Mouse (Mus musculus) ES-E14 (cell line): ENCODE data around the gene Mroh9.

ENCODE experiments used
- CHD2 ChIP-seq: IDR thresholded peaks from 2 replicates; pipeline ENCODE4 v1.6.1; 2014; ENCODE audit warnings: mild to moderate bottlenecking, low read depth, low read length, inconsistent platforms
- HCFC1 ChIP-seq: IDR thresholded peaks from 2 replicates; pipeline ENCODE4 v1.6.1; 2012; ENCODE audit warnings: low read length, inconsistent platforms, borderline replicate concordance; ENCODE audit not compliant: insufficient read depth
- MAFK ChIP-seq: IDR thresholded peaks from 2 replicates; pipeline ENCODE4 v1.6.1; 2014; ENCODE audit warnings: mild to moderate bottlenecking, low read depth, low read length, inconsistent platforms; ENCODE audit not compliant: insufficient read depth

DNA sequence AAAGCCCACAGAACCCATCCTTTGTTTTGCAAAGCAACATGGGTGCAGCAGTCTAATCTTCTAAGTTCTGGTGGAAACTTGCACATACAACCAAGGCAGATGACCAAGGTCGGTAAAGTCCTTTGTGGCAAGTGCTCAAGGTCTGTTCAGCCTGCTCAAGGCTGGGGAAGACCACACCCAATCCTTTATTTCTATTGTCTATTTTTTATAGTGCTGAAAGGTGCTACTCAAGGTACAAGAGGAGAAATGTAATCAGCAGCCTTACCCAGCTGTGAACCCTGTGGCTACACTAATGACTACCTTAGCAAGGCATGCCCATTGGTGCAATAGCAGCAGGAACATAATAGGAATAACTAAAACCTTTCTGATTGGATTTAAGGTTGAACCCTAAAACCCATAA lies 36.9 kb upstream of the Mroh9 start:
- no peak for TF ChIP-seq MAFK
- TF ChIP-seq CHD2, result no peak
- no peak for TF ChIP-seq HCFC1
